Mouse (Mus musculus) liver, postnatal 0 days (tissue): Measurements from ENCODE around the gene Ppil6. TPM values are rescaled to one million over a fixed set of nuclear protein-coding genes. Genes with fewer than 3 reads are reported as not detected.
"Not testable (repeated sequence)": the region's sequence is repeated elsewhere in the genome, so short reads cannot be mapped to it uniquely, and the experiment has no call there.

Source experiments
- ATAC-seq: fragments of 200-750 bp; cut with Nextera tagmentation; 2 replicates; pipeline ENCODE4 v1.8.0; 2017; ENCODE audit warnings: mild to moderate bottlenecking, moderate library complexity
- DNase-seq: peaks from one replicate; pipeline ENCODE4 v3.0.0-alpha.2; 2016
- H3K27ac ChIP-seq: fragments of 300-500 bp; sonication (generic); 2 replicates; pipeline ENCODE4 v1.5.1; 2014; ENCODE audit warnings: antibody characterized with exemption, moderate library complexity, mild to moderate bottlenecking, low read depth
- H3K27me3 ChIP-seq: fragments of 300-500 bp; sonication (generic); 2 replicates; pipeline ENCODE4 v1.6.1; 2014; ENCODE audit warnings: low read length, control low read depth, mixed read lengths; ENCODE audit not compliant: insufficient read depth
- H3K36me3 ChIP-seq: fragments of 300-500 bp; sonication (generic); replicated peaks from 2 replicates; pipeline ENCODE4 v1.6.1; 2014; ENCODE audit warnings: mild to moderate bottlenecking, control low read depth, low read length, moderate library complexity, mixed read lengths; ENCODE audit not compliant: insufficient read depth
- H3K4me1 ChIP-seq: fragments of 300-500 bp; sonication (generic); 2 replicates; pipeline ENCODE4 v1.6.1; 2014; ENCODE audit warnings: antibody characterized with exemption, mild to moderate bottlenecking, control low read depth; ENCODE audit not compliant: insufficient read depth
- H3K4me2 ChIP-seq: fragments of 300-500 bp; sonication (generic); 2 replicates; pipeline ENCODE4 v1.6.1; 2014; ENCODE audit warnings: low read depth, mild to moderate bottlenecking, low read length, moderate library complexity, mixed read lengths
- H3K4me3 ChIP-seq: fragments of 300-500 bp; sonication (generic); 2 replicates; pipeline ENCODE4 v1.5.1; 2014; ENCODE audit warnings: low read depth, low read length
- H3K9ac ChIP-seq: fragments of 300-500 bp; sonication (generic); replicated peaks from 2 replicates; pipeline ENCODE4 v1.6.1; 2014; ENCODE audit warnings: mild to moderate bottlenecking, moderate library complexity
- H3K9me3 ChIP-seq: fragments of 300-500 bp; sonication (generic); 2 replicates; pipeline ENCODE4 v1.6.1; 2016; ENCODE audit warnings: mild to moderate bottlenecking, control low read depth, low read length, mixed read lengths
- CTCF ChIP-seq: sonication (generic); IDR thresholded peaks from 2 replicates; pipeline ENCODE4 v1.5.1; 2016; ENCODE audit warnings: antibody characterized with exemption, low read depth
- EP300 ChIP-seq: IDR thresholded peaks from 2 replicates; pipeline ENCODE4 v1.6.1; 2016; ENCODE audit warnings: antibody characterized with exemption, low read depth, mild to moderate bottlenecking
- WGBS: fragments of 180-500 bp; shearing (Covaris S2); extraction: QIAGEN DNeasy Blood & Tissue Kit; methylation state at CpG from one replicate; pipeline ENCODE4 v1.1.7; 2014; ENCODE audit not compliant: insufficient replicate concordance; 5-methylcytosine and 5-hydroxymethylcytosine counted together
- polyA plus RNA-seq: library from polyadenylated mRNA; unstranded; fragments of >200 nt; fragmentation: Nextera tagmentation; extraction: Ambion mirVana; gene quantifications from 2 replicates; pipeline ENCODE4 v1.2.1, GENCODE M21; 2015

Gene Ppil6
- polyA plus RNA-seq, 1 experiment from 2014 or later = 0.25 TPM

DNA sequence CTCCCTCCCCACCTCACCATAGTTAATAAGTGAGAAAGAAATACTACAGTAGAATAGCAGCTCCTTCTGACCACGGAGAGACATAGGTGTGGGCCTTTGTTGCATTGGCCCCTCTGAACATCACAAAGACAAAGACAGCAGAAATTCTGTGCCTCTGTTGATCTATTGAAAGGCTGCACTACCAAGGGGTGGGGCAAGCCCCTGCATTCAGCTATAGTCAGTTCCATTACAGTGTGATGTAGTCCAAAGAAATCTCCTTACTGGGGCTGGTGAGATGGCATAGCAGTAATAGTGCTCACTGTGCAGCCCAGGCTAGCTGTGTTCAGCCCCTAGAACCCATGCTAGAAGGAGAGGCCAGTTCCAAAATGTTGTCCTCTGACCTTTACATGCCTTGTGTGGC lies 14.8 kb downstream of the Ppil6 start:
- Histone ChIP-seq H3K4me1 (no peaks in the 10 kb centered on the region), H3K9ac (no peak overlapping the region), H3K9me3 (no peaks in the 10 kb centered on the region), H3K4me3 (no peak overlapping the region), H3K27ac (no peak overlapping the region), H3K27me3 (no peaks in the 10 kb centered on the region), H3K4me2 (no peak overlapping the region), H3K36me3 (no peaks in the 10 kb centered on the region)
- DNase-seq (no peak), ATAC-seq (no peak)
- no peak for TF ChIP-seq EP300
- no peak for TF ChIP-seq CTCF
- WGBS = 79% methylated on average over 1 of the region's 1 CpGs

DNA sequence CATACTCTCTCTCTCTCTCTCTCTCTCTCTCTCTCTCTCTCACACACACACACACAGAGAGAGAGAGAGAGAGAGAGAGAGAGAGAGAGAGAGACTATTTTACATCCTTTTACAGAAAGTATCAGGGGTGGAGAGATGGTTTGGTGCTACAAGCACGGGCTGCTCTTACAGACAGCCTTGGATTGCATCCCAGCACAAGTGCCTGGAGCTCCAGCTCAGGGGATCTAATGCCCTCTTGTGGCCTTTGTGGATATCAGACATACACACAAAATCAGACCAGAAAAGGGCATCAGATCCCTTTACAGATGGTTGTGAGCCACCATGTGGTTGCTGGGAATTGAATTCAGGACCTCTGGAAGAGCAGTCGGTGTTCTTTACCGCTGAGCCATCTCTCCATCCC lies 15.2 kb downstream of the Ppil6 start:
- not testable (repeated sequence) for H3K4me3 ChIP-seq, H3K27me3 ChIP-seq, H3K9me3 ChIP-seq, H3K36me3 ChIP-seq, H3K4me1 ChIP-seq, H3K9ac ChIP-seq, H3K27ac ChIP-seq, H3K4me2 ChIP-seq
- peak; percentile 86 for TF ChIP-seq CTCF
- ATAC-seq = peak; percentile 56; the same call in 1 of the 2 replicates
- DNase-seq = peak; percentile 56
- 4% methylated on average over 3 of the region's 3 CpGs for whole genome bisulfite sequencing

DNA sequence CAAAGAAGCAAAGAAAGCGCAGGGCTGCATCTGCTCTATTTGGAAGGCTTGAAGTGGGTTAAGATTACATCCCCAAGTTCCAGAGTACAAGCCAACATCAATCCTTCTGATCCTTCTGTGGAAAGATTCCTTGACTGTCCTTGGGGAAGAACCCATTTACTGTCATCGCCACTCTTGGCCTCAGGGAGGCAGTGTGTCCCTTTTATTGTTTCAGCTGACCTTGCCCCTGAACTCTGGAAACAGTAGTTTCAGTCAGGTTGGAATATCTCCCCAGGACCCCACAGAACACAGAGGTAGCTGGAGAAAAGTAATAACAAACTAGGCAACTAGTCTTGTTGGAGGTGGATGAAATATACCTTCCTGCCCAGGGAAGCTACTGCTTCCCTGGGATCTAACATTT lies 18.9 kb downstream of the Ppil6 start:
- Histone ChIP-seq H3K27me3 (no peaks in the 10 kb centered on the region), H3K9me3 (no peaks in the 10 kb centered on the region), H3K36me3 (no peaks in the 10 kb centered on the region), H3K4me3 (no peak overlapping the region), H3K9ac (no peak overlapping the region), H3K4me2 (no peak overlapping the region), H3K27ac (no peak overlapping the region), H3K4me1 (no peaks in the 10 kb centered on the region)
- ATAC-seq (no peak), DNase-seq (peak; percentile 42)
- TF ChIP-seq CTCF (peak; percentile 76), EP300 (no peak)
- 51% methylated on average over 2 of the region's 2 CpGs for WGBS

DNA sequence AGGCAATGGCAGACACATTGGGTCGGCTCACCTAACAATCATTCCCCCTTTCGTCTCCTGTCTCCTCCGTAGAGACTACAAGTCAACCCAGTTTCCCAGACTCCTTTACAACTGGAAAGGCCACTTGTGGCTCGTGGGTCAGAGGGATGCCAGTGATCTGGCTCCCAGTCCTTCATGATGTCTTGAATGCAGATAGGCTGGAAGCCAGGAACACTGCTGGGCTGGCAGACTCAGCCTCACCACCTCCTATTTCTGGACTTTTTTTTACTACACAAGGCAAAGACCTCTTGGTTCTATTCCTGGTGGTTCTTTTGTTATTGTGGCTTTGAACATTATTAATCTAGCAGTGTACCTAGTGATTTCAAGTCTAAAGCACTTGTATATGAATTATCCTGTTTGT lies 24.1 kb downstream of the Ppil6 start:
- TF ChIP-seq CTCF (no peak), EP300 (no peak)
- DNase-seq = no peak
- H3K9ac ChIP-seq = no peak overlapping the region
- WGBS = 73% methylated on average over 4 of the region's 4 CpGs
- no peak overlapping the region for H3K27ac ChIP-seq
- H3K27me3 ChIP-seq = no peaks in the 10 kb centered on the region
- H3K36me3 ChIP-seq = no peaks in the 10 kb centered on the region
- no peak for ATAC-seq
- H3K9me3 ChIP-seq = no peaks in the 10 kb centered on the region
- no peak overlapping the region for H3K4me3 ChIP-seq
- no peak overlapping the region for H3K4me2 ChIP-seq
- peaks cover 5% of the 10 kb centered on the region for H3K4me1 ChIP-seq

DNA sequence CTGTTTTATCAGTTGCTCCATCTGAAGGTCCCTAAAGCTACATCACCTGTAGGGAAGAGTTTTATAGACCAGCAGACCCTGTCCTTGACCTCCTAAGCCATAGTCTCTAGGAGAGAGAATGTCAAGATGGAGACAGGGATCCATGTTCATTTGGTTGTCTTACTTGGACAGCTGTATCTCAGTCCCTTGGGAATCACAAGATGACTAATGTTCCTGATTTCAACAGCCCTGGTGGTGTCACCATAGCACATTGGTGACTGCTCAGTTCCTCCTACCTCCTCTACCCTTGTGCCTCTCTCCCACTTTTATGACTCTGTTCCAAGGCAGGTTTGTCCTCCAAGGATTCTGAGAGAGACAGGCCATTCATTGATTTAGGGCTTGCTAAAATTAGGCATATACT lies 24.7 kb downstream of the Ppil6 start:
- Histone ChIP-seq H3K36me3 (no peaks in the 10 kb centered on the region), H3K27ac (no peak overlapping the region), H3K4me1 (peaks cover 5% of the 10 kb centered on the region), H3K27me3 (no peaks in the 10 kb centered on the region), H3K4me2 (no peak overlapping the region), H3K4me3 (no peak overlapping the region), H3K9ac (no peak overlapping the region), H3K9me3 (no peaks in the 10 kb centered on the region)
- no peak for TF ChIP-seq CTCF
- no peak for TF ChIP-seq EP300
- no peak for ATAC-seq
- DNase-seq = no peak

DNA sequence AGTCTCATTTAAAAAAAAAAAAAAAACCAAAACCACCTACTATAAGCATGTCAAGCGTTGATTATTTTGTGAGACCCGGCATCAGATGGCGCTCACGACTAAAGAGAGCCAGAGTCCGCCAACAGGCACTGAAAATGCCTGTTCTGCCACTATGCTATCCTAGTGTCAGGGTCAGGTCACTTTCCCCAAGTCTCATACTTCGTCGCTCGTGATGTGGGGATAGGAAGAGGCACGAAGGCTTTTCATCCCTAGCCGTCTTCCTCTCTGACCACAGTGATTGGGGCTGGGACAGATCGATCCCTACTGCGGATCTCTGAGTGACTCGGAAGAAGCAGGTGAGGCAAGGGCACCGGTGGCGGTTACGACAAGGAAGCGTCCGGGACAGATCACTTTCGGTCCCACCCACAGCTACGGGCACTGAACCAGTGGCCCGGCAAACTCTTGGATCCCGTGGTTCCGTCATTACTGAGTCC lies 28.3 kb downstream of the Ppil6 start:
- Histone ChIP-seq H3K27me3 (no peaks in the 10 kb centered on the region), H3K4me2 (peak overlapping the region; percentile 71), H3K27ac (peak overlapping the region; percentile 98), H3K9ac (peak overlapping the region; percentile 97), H3K4me3 (peak overlapping the region; percentile 99), H3K4me1 (peaks cover 27% of the 10 kb centered on the region), H3K9me3 (no peaks in the 10 kb centered on the region), H3K36me3 (peaks cover 8% of the 10 kb centered on the region; the same call in 1 of the 2 replicates)
- ATAC-seq (peak; percentile 69), DNase-seq (peak; percentile 79)
- TF ChIP-seq EP300 = no peak
- TF ChIP-seq CTCF = peak; percentile 80
- under 1% methylated on average over 23 of the region's 23 CpGs for WGBS
